Mouse (Mus musculus) heart, postnatal 14 days (tissue): ENCODE data around the gene Kctd7. TPM values are rescaled to one million over a fixed set of nuclear protein-coding genes. Genes with fewer than 3 reads are reported as not detected.
A peak's percentile ranks its signal among the peaks of the same experiment; 100 is the strongest.

Experiments used
- DNase-seq, 2 experiments: peaks; one replicate each; pipeline ENCODE4 v3.0.0; 2021 to 2022
- intact Hi-C: fragments of 180-260 bp; cut with DNase I; formaldehyde crosslinking; loops from one replicate; pipeline ENCODE4 v1.15.1; 2025
- long read RNA-seq, 2 experiments: library from polyadenylated mRNA; stranded (forward); transcript quantifications; one replicate each; pipeline ENCODE4 v2.0.0; 2021
- total RNA-seq, 2 experiments: library from RNA; stranded (reverse); gene quantifications; 2 replicates each; pipeline ENCODE4 v1.2.3; 2021

Kctd7 gene
- total RNA-seq, result 1 to 10 TPM; 1.6 to 3.4 TPM
- long read RNA-seq, experiment 1, full-length matches to known transcripts, result 5 of 5 reads
- long read RNA-seq, experiment 1, partial matches to known transcripts, result 0 of 5 reads
- long read RNA-seq, experiment 1, other reads (novel, unspliced or antisense), result 0 of 5 reads
- long read RNA-seq, experiment 2, full-length matches to known transcripts, result 3 of 7 reads
- long read RNA-seq, experiment 2, partial matches to known transcripts, result 1 of 7 reads
- long read RNA-seq, experiment 2, other reads (novel, unspliced or antisense), result 3 of 7 reads

GRCm38 (mm10) chr5:130144334-130145312 is at the start of gene Kctd7:
Gene Kctd7, plus strand, starts transcription at chr5:130144861.
- peak; percentile 94 to 95 for DNase-seq
- intact Hi-C loops, result loop anchor here (5.0 kb wide), 1 partner anchor 122 kb away; no protein-coding TSS in a partner anchor

- intact Hi-C loops, result no loop called here
- DNase-seq, result no peak
These were observed 47.9 kb upstream of the Kctd7 start for GRCm38 (mm10) chr5:130096754-130097153.

GRCm38 (mm10) chr5:130097837-130098236 is 46.8 kb upstream of the Kctd7 start:
- intact Hi-C loops, result no loop called here
- DNase-seq, result no peak

- DNase-seq, result no peak
- intact Hi-C loops, result no loop called here
These were observed 42.9 kb upstream of the Kctd7 start for GRCm38 (mm10) chr5:130101724-130102123.

DNA sequence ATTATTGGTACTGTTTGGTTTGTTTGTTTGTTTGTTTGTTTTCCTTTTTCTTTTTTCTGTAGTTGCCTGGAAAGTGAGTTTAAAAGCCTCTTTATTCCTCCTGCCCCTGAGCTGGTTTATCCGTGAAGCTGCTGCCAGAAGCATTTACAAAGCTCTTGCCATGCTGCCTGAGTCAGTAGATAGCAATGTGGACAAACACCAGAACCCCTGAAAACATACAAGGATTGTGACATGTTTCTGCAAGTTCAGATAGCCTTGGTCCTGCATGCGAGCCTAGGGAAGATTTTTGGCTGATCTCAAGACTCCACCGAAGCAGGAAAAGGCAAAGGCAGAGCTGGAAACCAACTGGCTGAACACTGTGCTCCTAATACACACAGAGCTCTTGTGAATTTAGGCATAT is 35.3 kb upstream of the Kctd7 start:
- no peak for DNase-seq

GRCm38 (mm10) chr5:130110632-130111464 is 33.8 kb upstream of the Kctd7 start:
- intact Hi-C loops, result no loop called here
- DNase-seq, result no peak

More for the DNA sequence above, 35.3 kb upstream of the Kctd7 start:
- intact Hi-C loops, result no loop called here

DNA sequence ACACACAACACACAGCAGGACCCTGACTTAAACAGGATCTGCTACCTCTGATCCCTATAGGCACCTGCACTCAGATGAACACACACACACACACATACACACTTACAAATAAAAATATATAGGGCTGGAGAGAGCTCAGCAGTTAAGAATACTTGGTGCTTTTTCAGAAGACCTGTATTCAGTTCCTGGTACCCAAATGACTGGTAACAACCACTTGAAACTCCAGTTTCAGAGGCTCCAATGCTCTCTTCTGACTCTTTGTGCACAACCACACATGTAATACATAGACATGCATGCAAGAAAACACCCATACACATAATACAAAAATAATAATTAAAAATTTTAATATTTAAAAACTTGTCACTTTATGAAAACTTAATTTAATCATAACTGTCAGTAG is 32.0 kb upstream of the Kctd7 start:
- intact Hi-C loops, result no loop called here
- no peak for DNase-seq

- intact Hi-C loops, result loop anchor here (5.0 kb wide), 1 partner anchor 34 kb away; no protein-coding TSS in a partner anchor
These were observed 28.5 kb upstream of the Kctd7 start for GRCm38 (mm10) chr5:130116116-130116515.

GRCm38 (mm10) chr5:130116857-130117256 is 27.8 kb upstream of the Kctd7 start:
- DNase-seq, result no peak
- intact Hi-C loops, result loop anchor here (5.0 kb wide), 1 partner anchor 35 kb away; no protein-coding TSS in a partner anchor

More at GRCm38 (mm10) chr5:130116116-130116515, 28.5 kb upstream of the Kctd7 start:
- no peak for DNase-seq

DNA sequence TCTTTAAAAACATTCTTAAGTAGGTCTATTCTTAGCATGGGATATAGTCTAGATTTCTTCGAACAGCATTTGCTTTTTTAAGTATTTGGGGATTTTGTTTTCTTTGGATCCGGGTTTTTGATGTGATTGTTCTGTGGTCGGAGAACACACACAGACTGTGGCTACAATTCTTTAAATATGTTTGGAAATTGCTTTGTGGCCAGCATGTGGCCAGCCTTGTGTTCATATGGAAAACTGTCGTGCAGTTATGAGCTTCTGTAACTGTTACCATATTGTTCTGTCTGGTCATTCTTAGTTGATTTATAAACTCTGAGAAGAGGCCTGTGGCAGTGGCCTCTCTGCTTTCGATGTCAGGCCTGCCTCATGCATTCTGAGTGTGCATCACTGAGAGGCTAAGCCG is 26.7 kb upstream of the Kctd7 start:
- no peak for DNase-seq
- intact Hi-C loops, result loop anchor here (5.0 kb wide), 1 partner anchor 36 kb away; no protein-coding TSS in a partner anchor

GRCm38 (mm10) chr5:130119236-130119635 is 25.4 kb upstream of the Kctd7 start:
- DNase-seq, result no peak
- intact Hi-C loops, result loop anchor here (5.0 kb wide), 1 partner anchor 37 kb away; no protein-coding TSS in a partner anchor

DNA sequence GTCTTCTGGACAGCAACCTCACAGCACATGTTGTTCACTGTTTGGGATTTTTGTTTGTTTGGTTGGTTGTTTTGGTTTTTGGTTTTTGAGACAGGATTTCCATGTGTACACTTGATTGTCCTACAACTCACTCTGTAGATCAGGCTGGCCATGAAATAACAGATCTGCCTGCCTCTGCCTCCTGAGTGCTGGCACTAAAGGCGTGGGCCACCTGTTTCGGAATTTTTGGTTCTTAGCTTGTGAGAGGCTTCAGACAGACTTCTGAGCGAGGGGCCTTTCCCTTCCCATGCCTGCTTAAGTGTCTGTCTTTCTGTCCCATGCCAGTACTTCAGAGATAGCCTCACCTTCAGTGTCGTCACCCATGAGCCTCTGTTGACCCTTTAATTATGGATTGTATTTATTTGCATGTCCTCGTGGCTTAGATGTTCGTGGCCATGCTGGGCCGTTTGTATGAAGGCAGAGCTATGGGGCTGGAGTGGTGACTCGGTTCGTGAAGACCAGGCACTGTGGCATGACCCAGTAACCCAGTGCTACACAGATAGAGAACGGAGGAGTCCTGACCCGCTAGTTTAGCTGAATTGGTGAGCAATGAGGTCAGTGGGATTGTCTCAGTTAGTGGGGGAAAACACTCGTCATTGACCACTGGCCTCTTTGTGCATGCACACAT is 24.5 kb upstream of the Kctd7 start:
- intact Hi-C loops, result no loop called here
- DNase-seq, result no peak

DNA sequence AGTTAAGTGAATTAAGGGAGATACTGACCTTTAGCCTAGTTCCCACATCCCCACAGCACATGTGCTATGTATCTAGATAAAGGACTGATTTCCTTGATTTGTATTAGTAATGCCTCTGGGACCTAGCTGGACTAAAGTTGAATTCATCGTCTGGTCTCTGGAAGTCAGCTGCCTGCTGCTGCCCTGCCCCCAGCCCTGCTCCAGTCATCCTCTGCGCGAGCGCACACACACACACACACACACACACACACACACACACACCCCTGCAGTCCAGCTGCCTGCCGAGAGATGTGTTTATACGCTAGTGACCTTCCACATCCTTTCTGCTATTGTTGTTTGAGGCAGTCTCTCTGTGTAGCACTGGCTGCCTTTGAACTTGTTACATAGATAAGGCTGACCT is 23.8 kb upstream of the Kctd7 start:
- DNase-seq, result peak; percentile 64 to 68
- intact Hi-C loops, result no loop called here

DNA sequence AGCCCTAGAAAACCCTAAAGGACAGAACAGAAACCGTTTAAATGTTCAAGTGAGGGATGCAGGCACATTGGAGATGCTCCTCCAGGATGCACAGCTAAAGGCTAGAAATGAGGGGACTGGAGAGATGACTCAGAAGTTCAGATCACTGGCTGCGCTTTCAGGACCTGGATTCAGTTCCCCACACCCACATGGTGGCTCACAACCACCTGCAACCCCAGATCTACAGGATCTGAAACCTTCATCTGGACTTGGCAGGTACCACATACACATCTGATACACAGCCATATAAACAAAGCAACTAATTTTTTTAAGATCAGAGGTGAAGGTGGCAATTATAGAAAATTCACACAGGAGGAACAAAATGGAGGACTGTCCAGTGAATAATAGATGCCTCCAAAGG is 22.3 kb upstream of the Kctd7 start:
- intact Hi-C loops, result no loop called here
- no peak for DNase-seq

GRCm38 (mm10) chr5:130124271-130124670 is 20.4 kb upstream of the Kctd7 start:
- intact Hi-C loops, result loop anchor here (2.0 kb wide), 1 partner anchor 15 kb away; no protein-coding TSS in a partner anchor
- DNase-seq, result peak; percentile 17 to 28

- intact Hi-C loops, result no loop called here
- no peak for DNase-seq
These were observed 15.8 kb upstream of the Kctd7 start for GRCm38 (mm10) chr5:130128686-130129523.

DNA sequence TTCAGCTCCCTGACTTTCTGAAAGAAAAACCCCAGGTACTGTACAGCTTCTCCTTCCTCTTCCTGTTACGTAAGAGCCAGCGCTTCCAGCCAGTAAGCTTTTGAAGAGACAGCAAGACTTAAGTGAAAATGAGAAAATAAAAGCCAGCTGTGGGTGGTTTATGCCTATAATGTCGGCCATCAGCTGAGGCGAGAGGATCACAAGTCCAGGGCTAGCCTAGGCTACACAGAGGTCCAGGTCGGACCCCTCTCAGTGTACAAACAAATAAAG is 15.2 kb upstream of the Kctd7 start:
- intact Hi-C loops, result no loop called here
- no peak for DNase-seq

DNA sequence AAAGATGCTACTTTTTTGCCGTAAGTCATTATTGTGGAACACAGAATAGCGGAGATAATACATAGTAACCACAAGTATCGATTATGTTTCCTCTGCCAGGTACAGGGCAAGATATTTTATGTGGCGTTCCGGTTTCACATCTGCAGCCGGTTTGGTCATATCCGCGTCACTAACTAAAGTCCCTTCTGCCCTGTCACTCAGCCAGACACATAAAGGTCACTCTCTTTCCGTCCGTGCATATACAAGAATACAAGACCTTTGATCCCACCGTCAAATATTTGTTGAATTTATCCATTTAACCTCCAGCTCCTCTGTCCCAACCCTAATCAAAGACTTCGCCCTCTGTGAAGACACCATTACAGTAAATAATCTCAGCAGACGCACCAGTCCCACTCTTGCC is 8.1 kb upstream of the Kctd7 start:
- intact Hi-C loops, result loop anchor here (5.0 kb wide), 1 partner anchor 54 kb away; no protein-coding TSS in a partner anchor
- DNase-seq, result no peak

DNA sequence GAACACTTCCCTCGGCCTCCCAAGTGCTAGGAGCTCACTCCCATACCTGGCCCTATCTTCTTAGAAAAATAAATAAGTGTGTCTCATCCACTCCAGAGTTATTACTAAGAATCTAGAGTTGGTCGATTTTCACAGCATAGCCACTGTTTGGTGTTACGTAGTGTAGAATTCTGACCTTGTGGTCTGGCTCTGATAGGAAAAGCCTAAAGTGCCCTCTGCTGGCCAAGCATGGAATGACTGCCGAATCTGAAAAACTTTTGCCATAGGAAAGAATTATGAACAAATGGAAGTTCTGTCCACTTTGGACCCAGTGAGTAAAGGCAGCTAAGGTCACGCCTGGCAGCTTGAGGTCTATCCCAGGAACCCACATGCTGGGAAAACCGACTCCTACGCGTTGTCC is 5.3 kb upstream of the Kctd7 start:
- intact Hi-C loops, result loop anchor here (1.0 to 5.0 kb wide), 3 partner anchors 15 to 95 kb away; no protein-coding TSS in a partner anchor
- DNase-seq, result peak; percentile 81 to 87
